Mouse (Mus musculus) liver, postnatal 0 days (tissue): ENCODE measurements around the gene Mgam. TPM values are rescaled to one million over a fixed set of nuclear protein-coding genes. Genes with fewer than 3 reads are reported as not detected.
"Not testable (repeated sequence)": the region's sequence is repeated elsewhere in the genome, so short reads cannot be mapped to it uniquely, and the experiment has no call there.

ENCODE experiments used
- ATAC-seq: fragments of 200-750 bp; cut with Nextera tagmentation; 2 replicates; pipeline ENCODE4 v1.8.0; 2017; ENCODE audit warnings: mild to moderate bottlenecking, moderate library complexity
- DNase-seq: peaks from one replicate; pipeline ENCODE4 v3.0.0-alpha.2; 2016
- H3K27ac ChIP-seq: fragments of 300-500 bp; sonication (generic); 2 replicates; pipeline ENCODE4 v1.5.1; 2014; ENCODE audit warnings: antibody characterized with exemption, moderate library complexity, mild to moderate bottlenecking, low read depth
- H3K27me3 ChIP-seq: fragments of 300-500 bp; sonication (generic); 2 replicates; pipeline ENCODE4 v1.6.1; 2014; ENCODE audit warnings: low read length, control low read depth, mixed read lengths; ENCODE audit not compliant: insufficient read depth
- H3K36me3 ChIP-seq: fragments of 300-500 bp; sonication (generic); replicated peaks from 2 replicates; pipeline ENCODE4 v1.6.1; 2014; ENCODE audit warnings: mild to moderate bottlenecking, control low read depth, low read length, moderate library complexity, mixed read lengths; ENCODE audit not compliant: insufficient read depth
- H3K4me1 ChIP-seq: fragments of 300-500 bp; sonication (generic); 2 replicates; pipeline ENCODE4 v1.6.1; 2014; ENCODE audit warnings: antibody characterized with exemption, mild to moderate bottlenecking, control low read depth; ENCODE audit not compliant: insufficient read depth
- H3K4me2 ChIP-seq: fragments of 300-500 bp; sonication (generic); 2 replicates; pipeline ENCODE4 v1.6.1; 2014; ENCODE audit warnings: low read depth, mild to moderate bottlenecking, low read length, moderate library complexity, mixed read lengths
- H3K4me3 ChIP-seq: fragments of 300-500 bp; sonication (generic); 2 replicates; pipeline ENCODE4 v1.5.1; 2014; ENCODE audit warnings: low read depth, low read length
- H3K9ac ChIP-seq: fragments of 300-500 bp; sonication (generic); replicated peaks from 2 replicates; pipeline ENCODE4 v1.6.1; 2014; ENCODE audit warnings: mild to moderate bottlenecking, moderate library complexity
- H3K9me3 ChIP-seq: fragments of 300-500 bp; sonication (generic); 2 replicates; pipeline ENCODE4 v1.6.1; 2016; ENCODE audit warnings: mild to moderate bottlenecking, control low read depth, low read length, mixed read lengths
- CTCF ChIP-seq: sonication (generic); IDR thresholded peaks from 2 replicates; pipeline ENCODE4 v1.5.1; 2016; ENCODE audit warnings: antibody characterized with exemption, low read depth
- EP300 ChIP-seq: IDR thresholded peaks from 2 replicates; pipeline ENCODE4 v1.6.1; 2016; ENCODE audit warnings: antibody characterized with exemption, low read depth, mild to moderate bottlenecking
- WGBS: fragments of 180-500 bp; shearing (Covaris S2); extraction: QIAGEN DNeasy Blood & Tissue Kit; methylation state at CpG from one replicate; pipeline ENCODE4 v1.1.7; 2014; ENCODE audit not compliant: insufficient replicate concordance; 5-methylcytosine and 5-hydroxymethylcytosine counted together
- polyA plus RNA-seq: library from polyadenylated mRNA; unstranded; fragments of >200 nt; fragmentation: Nextera tagmentation; extraction: Ambion mirVana; gene quantifications from 2 replicates; pipeline ENCODE4 v1.2.1, GENCODE M21; 2015

Mgam gene
- polyA plus RNA-seq, 1 experiment from 2014 or later = 3.1 TPM

- TF ChIP-seq CTCF (peak; percentile 79), EP300 (no peak)
- H3K9ac ChIP-seq = no peak overlapping the region
- ATAC-seq (no peak), DNase-seq (no peak)
- WGBS = 10% methylated on average over 5 of the region's 5 CpGs
- H3K4me1 ChIP-seq = no peaks in the 10 kb centered on the region
- no peak overlapping the region for H3K4me3 ChIP-seq
- no peak overlapping the region for H3K27ac ChIP-seq
- no peak overlapping the region for H3K4me2 ChIP-seq
- H3K36me3 ChIP-seq = peaks cover 4% of the 10 kb centered on the region; the same call in 1 of the 2 replicates
- H3K9me3 ChIP-seq = no peaks in the 10 kb centered on the region
- H3K27me3 ChIP-seq = no peaks in the 10 kb centered on the region
Observed at GRCm38 (mm10) chr6:40689180-40689579, 60.5 kb downstream of the Mgam start.

GRCm38 (mm10) chr6:40692007-40692406 lies 63.4 kb downstream of the Mgam start:
- WGBS = 33% methylated on average over 3 of the region's 4 CpGs

GRCm38 (mm10) chr6:40713494-40713893 lies 84.9 kb downstream of the Mgam start:
- H3K27me3 ChIP-seq, H3K27ac ChIP-seq, H3K4me2 ChIP-seq, H3K4me3 ChIP-seq, H3K36me3 ChIP-seq, DNase-seq, H3K4me1 ChIP-seq, H3K9me3 ChIP-seq, ATAC-seq, H3K9ac ChIP-seq: not testable (repeated sequence)
- 81% methylated on average over 5 of the region's 5 CpGs for WGBS

More at GRCm38 (mm10) chr6:40692007-40692406, 63.4 kb downstream of the Mgam start:
- H3K27ac ChIP-seq, H3K9ac ChIP-seq, H3K4me2 ChIP-seq, H3K4me3 ChIP-seq, ATAC-seq, H3K36me3 ChIP-seq, H3K27me3 ChIP-seq, DNase-seq, H3K9me3 ChIP-seq, H3K4me1 ChIP-seq: not testable (repeated sequence)

GRCm38 (mm10) chr6:40715705-40716104 lies 87.1 kb downstream of the Mgam start:
- Histone ChIP-seq H3K27me3 (no peaks in the 10 kb centered on the region), H3K9me3 (no peaks in the 10 kb centered on the region), H3K9ac (no peak overlapping the region), H3K4me2 (no peak overlapping the region), H3K36me3 (no peaks in the 10 kb centered on the region), H3K4me3 (no peak overlapping the region), H3K27ac (no peak overlapping the region), H3K4me1 (no peaks in the 10 kb centered on the region)
- DNase-seq = no peak
- ATAC-seq = no peak
- WGBS = 66% methylated on average over 1 of the region's 1 CpGs
- TF ChIP-seq CTCF (no peak), EP300 (no peak)

GRCm38 (mm10) chr6:40728506-40728905 lies 99.9 kb downstream of the Mgam start:
- 65% methylated on average over 4 of the region's 4 CpGs for WGBS
- H3K36me3 ChIP-seq, H3K4me2 ChIP-seq, H3K27me3 ChIP-seq, ATAC-seq, H3K4me1 ChIP-seq, H3K9ac ChIP-seq, H3K4me3 ChIP-seq, H3K27ac ChIP-seq, H3K9me3 ChIP-seq, DNase-seq: not testable (repeated sequence)

- no peaks in the 10 kb centered on the region for H3K9me3 ChIP-seq
- DNase-seq (no peak), ATAC-seq (no peak)
- no peak overlapping the region for H3K4me3 ChIP-seq
- H3K4me2 ChIP-seq = no peak overlapping the region
- H3K9ac ChIP-seq = no peak overlapping the region
- no peaks in the 10 kb centered on the region for H3K27me3 ChIP-seq
- H3K4me1 ChIP-seq = no peaks in the 10 kb centered on the region
- TF ChIP-seq EP300 = no peak
- no peak for TF ChIP-seq CTCF
- WGBS = 75% methylated on average over 3 of the region's 3 CpGs
- no peak overlapping the region for H3K27ac ChIP-seq
- peaks cover 9% of the 10 kb centered on the region; the same call in 1 of the 2 replicates for H3K36me3 ChIP-seq
Observed at GRCm38 (mm10) chr6:40739545-40739944, 110.9 kb downstream of the Mgam start.

- H3K9ac ChIP-seq, H3K36me3 ChIP-seq, DNase-seq, H3K4me3 ChIP-seq, H3K4me2 ChIP-seq, H3K27ac ChIP-seq, ATAC-seq, H3K27me3 ChIP-seq, H3K4me1 ChIP-seq, H3K9me3 ChIP-seq: not testable (repeated sequence)
- 67% methylated on average over 6 of the region's 6 CpGs for WGBS
Observed at GRCm38 (mm10) chr6:40749030-40749429, 120.4 kb downstream of the Mgam start.
